Comparison of ENCODE assay signal across 8 mouse cellular contexts in the genomic region with DNA sequence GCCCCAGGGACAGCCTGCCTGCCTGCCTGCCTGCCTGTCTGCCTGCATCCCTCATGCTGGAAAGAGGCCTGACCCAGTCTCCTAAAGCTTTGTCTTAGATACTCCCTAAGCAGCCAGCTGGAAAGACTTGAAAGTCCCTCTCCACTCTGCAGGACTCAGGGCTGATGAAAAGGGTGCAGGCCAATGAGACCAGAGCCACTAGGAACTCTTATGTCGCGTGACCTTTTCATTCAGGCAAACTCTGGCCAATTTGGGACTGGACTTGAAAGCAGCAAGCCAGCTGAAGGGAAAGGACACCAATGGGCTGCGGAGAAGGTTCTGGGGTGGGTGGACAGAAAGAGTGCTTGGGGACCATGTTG. TPM values are rescaled to one million over a fixed set of nuclear protein-coding genes. Genes with fewer than 3 reads are reported as not detected.
A peak's percentile ranks its signal among the peaks of the same experiment; 100 is the strongest.
DNase-seq lines count a peak whose midpoint lies in the region; ATAC-seq and TF ChIP-seq lines count a peak whose summit lies in the region.

No protein-coding gene starts in this region.

- no peak overlapping the region for H3K4me3 ChIP-seq in heart, embryonic 11.5 days (ENCODE audit: low read depth, low read length)
- no peak overlapping the region for H3K4me3 ChIP-seq in intestine, embryonic 15.5 days (replicated peaks)
- H3K4me3 ChIP-seq in stomach, embryonic 15.5 days (replicated peaks): no peak overlapping the region
- no peak overlapping the region for H3K4me3 ChIP-seq in lung, adult 2 months (replicated peaks; ENCODE audit: extremely low read depth, low read depth, low read length)

- H3K27me3 ChIP-seq in heart, embryonic 11.5 days (ENCODE audit: control insufficient read depth, insufficient read depth, low read length): no peaks in the 10 kb centered on the region
- H3K27me3 ChIP-seq in intestine, embryonic 15.5 days (replicated peaks): no peaks in the 10 kb centered on the region
- no peaks in the 10 kb centered on the region for H3K27me3 ChIP-seq in stomach, embryonic 15.5 days (replicated peaks)

- no peaks in the 10 kb centered on the region for H3K9me3 ChIP-seq in heart, embryonic 11.5 days (replicated peaks; ENCODE audit: control insufficient read depth, low read length)
- H3K9me3 ChIP-seq in intestine, embryonic 15.5 days: no peaks in the 10 kb centered on the region
- H3K9me3 ChIP-seq in stomach, embryonic 15.5 days: no peaks in the 10 kb centered on the region

- WGBS in heart, embryonic 11.5 days (ENCODE audit: insufficient replicate concordance): 71% methylated on average over 3 of the region's 3 CpGs
- 79% methylated on average over 3 of the region's 3 CpGs for WGBS in intestine, embryonic 15.5 days
- 80% methylated on average over 3 of the region's 3 CpGs for WGBS in stomach, embryonic 15.5 days
- WGBS in lung, adult 2 months: 83% methylated on average over 3 of the region's 3 CpGs

- H3K4me2 ChIP-seq in heart, embryonic 11.5 days: no peak overlapping the region
- 0 out of 2 replicates have a peak overlapping the region, but pooled peaks have one; percentile 12 for H3K4me2 ChIP-seq in intestine, embryonic 15.5 days (replicated peaks)
- H3K4me2 ChIP-seq in stomach, embryonic 15.5 days: no peak overlapping the region

- H3K27ac ChIP-seq in heart, embryonic 11.5 days (ENCODE audit: low read depth, low read length): peak overlapping the region; percentile 11; the same call in 1 of the 2 replicates
- peak overlapping the region; percentile 29; the same call in 1 of the 2 replicates for H3K27ac ChIP-seq in intestine, embryonic 15.5 days
- peak overlapping the region; percentile 57; the same call in 1 of the 2 replicates for H3K27ac ChIP-seq in stomach, embryonic 15.5 days

- H3K4me1 ChIP-seq in heart, embryonic 11.5 days (ENCODE audit: control insufficient read depth, insufficient read depth, low read length): peaks cover 78% of the 10 kb centered on the region
- H3K4me1 ChIP-seq in intestine, embryonic 15.5 days (replicated peaks): peaks cover 28% of the 10 kb centered on the region
- peaks cover 46% of the 10 kb centered on the region for H3K4me1 ChIP-seq in stomach, embryonic 15.5 days
- H3K4me1 ChIP-seq in lung, adult 2 months (ENCODE audit: control insufficient read depth, insufficient read depth, low read length): peaks cover 29% of the 10 kb centered on the region

- H3K9ac ChIP-seq in heart, embryonic 11.5 days (ENCODE audit: low read depth, low read length): no peak overlapping the region
- no peak overlapping the region for H3K9ac ChIP-seq in intestine, embryonic 15.5 days
- H3K9ac ChIP-seq in stomach, embryonic 15.5 days: no peak overlapping the region

- no peak for TF ChIP-seq POLR2A in lung, adult 2 months (IDR thresholded peaks at IDR 0.05; ENCODE audit: borderline replicate concordance, extremely low read depth, low read depth, low read length)

- no peak for ATAC-seq in heart, embryonic 11.5 days (replicated peaks; ENCODE audit: insufficient number of reproducible peaks, low FRiP score, low TSS enrichment)
- no peak for ATAC-seq in intestine, embryonic 15.5 days
- no peak for ATAC-seq in stomach, embryonic 15.5 days (ENCODE audit: insufficient read depth, low FRiP score, low read depth)

- intact Hi-C loops in heart, postnatal 25 days (cut with DNase I): no loop called here

- no peak for DNase-seq in heart, postnatal 25 days (ENCODE audit: low spot score)
- peak; percentile 11 for DNase-seq in right cerebral cortex, postnatal 14 days
- DNase-seq in right cerebral cortex, postnatal 25 days: no peak
- no peak for DNase-seq in left cerebral cortex, adult 11 months (ENCODE audit: low spot score)
- no peak for DNase-seq in lung, adult 2 months

- H3K36me3 ChIP-seq in heart, embryonic 11.5 days (ENCODE audit: control insufficient read depth, insufficient read depth, low read length): no peaks in the 10 kb centered on the region
- no peaks in the 10 kb centered on the region for H3K36me3 ChIP-seq in intestine, embryonic 15.5 days
- no peaks in the 10 kb centered on the region for H3K36me3 ChIP-seq in stomach, embryonic 15.5 days

- no peak for TF ChIP-seq CTCF in lung, adult 2 months (IDR thresholded peaks at IDR 0.05; ENCODE audit: insufficient read depth, low read length)

RNA-seq across cellular contexts. Expression of a gene that starts 47.7 kb away (rescaled TPM):
- 2.4 and 3.0 TPM in 2 replicates for polyA plus RNA-seq in heart, embryonic 11.5 days (2014; fragmentation: Nextera tagmentation; extraction: Ambion mirVana)
- total RNA-seq in heart, postnatal 25 days (2021): 10 to 100 TPM; 30.8 to 32.3 TPM
- 0.92 and 0.97 TPM in 2 replicates for polyA plus RNA-seq in intestine, embryonic 15.5 days (2015; fragmentation: Nextera tagmentation; extraction: Ambion mirVana)
- 1.0 and 1.2 TPM in 2 replicates for polyA plus RNA-seq in stomach, embryonic 15.5 days (2015; fragmentation: Nextera tagmentation; extraction: Ambion mirVana)
- 19.2 and 24.3 TPM in 2 replicates for polyA plus RNA-seq in lung, adult 2 months (2012; rRNA removed)
